Mouse (Mus musculus): Measurements from ENCODE around the gene Gm8909. TPM values are rescaled to one million over a fixed set of nuclear protein-coding genes. Genes with fewer than 3 reads are reported as not detected.

The Gm8909 gene
- polyA plus RNA-seq, 1 experiment: 20.1 TPM

GRCm38 (mm10) chr17:36198317-36198716, 30.0 kb upstream of the Gm8909 start:
- H3K4me1 ChIP-seq (replicated peaks; ENCODE audit: control insufficient read depth, insufficient read depth, low read length): peaks cover 12% of the 10 kb centered on the region
- H3K27me3 ChIP-seq (ENCODE audit: control insufficient read depth, insufficient read depth, low read length): no peaks in the 10 kb centered on the region; the same call in 1 of the 2 replicates
- no peaks in the 10 kb centered on the region for H3K36me3 ChIP-seq (ENCODE audit: control insufficient read depth, insufficient read depth, low read length)
- WGBS: 42% methylated on average over 5 of the region's 5 CpGs
- no peak overlapping the region for H3K27ac ChIP-seq (ENCODE audit: control insufficient read depth, insufficient read depth, low read length)
- peak; percentile 70 for DNase-seq
- TF ChIP-seq POLR2A (IDR thresholded peaks at IDR 0.05; ENCODE audit: control insufficient read depth, extremely low read depth, insufficient read depth, low read length, poor library complexity) (no peak), CTCF (IDR thresholded peaks at IDR 0.05; ENCODE audit: borderline replicate concordance, control insufficient read depth, extremely low read depth, insufficient read depth, low read length, poor library complexity) (peak; percentile 70)
- no peak overlapping the region for H3K4me3 ChIP-seq (ENCODE audit: control insufficient read depth, insufficient read depth, low read length)

- no peak for DNase-seq
- H3K27me3 ChIP-seq (ENCODE audit: control insufficient read depth, insufficient read depth, low read length): no peaks in the 10 kb centered on the region
- H3K36me3 ChIP-seq (ENCODE audit: control insufficient read depth, insufficient read depth, low read length): no peaks in the 10 kb centered on the region
- H3K4me3 ChIP-seq (ENCODE audit: control insufficient read depth, insufficient read depth, low read length): no peak overlapping the region
- 95% methylated on average over 6 of the region's 6 CpGs for WGBS
- TF ChIP-seq CTCF (IDR thresholded peaks at IDR 0.05; ENCODE audit: borderline replicate concordance, control insufficient read depth, extremely low read depth, insufficient read depth, low read length, poor library complexity) (no peak), POLR2A (IDR thresholded peaks at IDR 0.05; ENCODE audit: control insufficient read depth, extremely low read depth, insufficient read depth, low read length, poor library complexity) (no peak)
- H3K4me1 ChIP-seq (replicated peaks; ENCODE audit: control insufficient read depth, insufficient read depth, low read length): peaks cover 31% of the 10 kb centered on the region
- H3K27ac ChIP-seq (ENCODE audit: control insufficient read depth, insufficient read depth, low read length): no peak overlapping the region
Measured at GRCm38 (mm10) chr17:36194471-36194870, 26.1 kb upstream of the Gm8909 start.

- Histone ChIP-seq H3K36me3 (ENCODE audit: control insufficient read depth, insufficient read depth, low read length) (no peaks in the 10 kb centered on the region), H3K4me3 (ENCODE audit: control insufficient read depth, insufficient read depth, low read length) (no peak overlapping the region), H3K4me1 (replicated peaks; ENCODE audit: control insufficient read depth, insufficient read depth, low read length) (peaks cover 31% of the 10 kb centered on the region), H3K27ac (ENCODE audit: control insufficient read depth, insufficient read depth, low read length) (no peak overlapping the region), H3K27me3 (ENCODE audit: control insufficient read depth, insufficient read depth, low read length) (no peaks in the 10 kb centered on the region)
- TF ChIP-seq CTCF (IDR thresholded peaks at IDR 0.05; ENCODE audit: borderline replicate concordance, control insufficient read depth, extremely low read depth, insufficient read depth, low read length, poor library complexity): peak; percentile 87
- no peak for TF ChIP-seq POLR2A (IDR thresholded peaks at IDR 0.05; ENCODE audit: control insufficient read depth, extremely low read depth, insufficient read depth, low read length, poor library complexity)
- peak; percentile 70 for DNase-seq
- WGBS: 19% methylated on average over 8 of the region's 8 CpGs
Measured at GRCm38 (mm10) chr17:36193546-36194141, 25.3 kb upstream of the Gm8909 start.

- 30% methylated on average over 2 of the region's 2 CpGs for WGBS
Measured at GRCm38 (mm10) chr17:36192371-36192770, 24.0 kb upstream of the Gm8909 start.

GRCm38 (mm10) chr17:36190169-36190507, 21.8 kb upstream of the Gm8909 start, which contains the start of gene H2-T3:
Gene H2-T3, minus strand, starts transcription at chr17:36190287.
- WGBS: 97% methylated on average over 2 of the region's 2 CpGs
- DNase-seq: peak; percentile 27
- Histone ChIP-seq H3K27ac (ENCODE audit: control insufficient read depth, insufficient read depth, low read length) (no peak within 1 kb of the TSS), H3K4me1 (replicated peaks; ENCODE audit: control insufficient read depth, insufficient read depth, low read length) (peaks cover 30% of the 10 kb centered on the region), H3K4me3 (ENCODE audit: control insufficient read depth, insufficient read depth, low read length) (no peak within 1 kb of the TSS), H3K27me3 (ENCODE audit: control insufficient read depth, insufficient read depth, low read length) (no peaks in the 10 kb centered on the region), H3K36me3 (ENCODE audit: control insufficient read depth, insufficient read depth, low read length) (no peaks in the 10 kb centered on the region)
- TF ChIP-seq POLR2A (IDR thresholded peaks at IDR 0.05; ENCODE audit: control insufficient read depth, extremely low read depth, insufficient read depth, low read length, poor library complexity): no peak
- TF ChIP-seq CTCF (IDR thresholded peaks at IDR 0.05; ENCODE audit: borderline replicate concordance, control insufficient read depth, extremely low read depth, insufficient read depth, low read length, poor library complexity): no peak

More at GRCm38 (mm10) chr17:36192371-36192770, 24.0 kb upstream of the Gm8909 start:
- peaks cover 31% of the 10 kb centered on the region for H3K4me1 ChIP-seq (replicated peaks; ENCODE audit: control insufficient read depth, insufficient read depth, low read length)
- peak; percentile 25 for DNase-seq
- no peaks in the 10 kb centered on the region for H3K27me3 ChIP-seq (ENCODE audit: control insufficient read depth, insufficient read depth, low read length)
- TF ChIP-seq POLR2A (IDR thresholded peaks at IDR 0.05; ENCODE audit: control insufficient read depth, extremely low read depth, insufficient read depth, low read length, poor library complexity): no peak
- H3K36me3 ChIP-seq (ENCODE audit: control insufficient read depth, insufficient read depth, low read length): no peaks in the 10 kb centered on the region
- H3K27ac ChIP-seq (ENCODE audit: control insufficient read depth, insufficient read depth, low read length): peak overlapping the region; percentile 20; the same call in 1 of the 2 replicates
- no peak overlapping the region for H3K4me3 ChIP-seq (ENCODE audit: control insufficient read depth, insufficient read depth, low read length)

DNA sequence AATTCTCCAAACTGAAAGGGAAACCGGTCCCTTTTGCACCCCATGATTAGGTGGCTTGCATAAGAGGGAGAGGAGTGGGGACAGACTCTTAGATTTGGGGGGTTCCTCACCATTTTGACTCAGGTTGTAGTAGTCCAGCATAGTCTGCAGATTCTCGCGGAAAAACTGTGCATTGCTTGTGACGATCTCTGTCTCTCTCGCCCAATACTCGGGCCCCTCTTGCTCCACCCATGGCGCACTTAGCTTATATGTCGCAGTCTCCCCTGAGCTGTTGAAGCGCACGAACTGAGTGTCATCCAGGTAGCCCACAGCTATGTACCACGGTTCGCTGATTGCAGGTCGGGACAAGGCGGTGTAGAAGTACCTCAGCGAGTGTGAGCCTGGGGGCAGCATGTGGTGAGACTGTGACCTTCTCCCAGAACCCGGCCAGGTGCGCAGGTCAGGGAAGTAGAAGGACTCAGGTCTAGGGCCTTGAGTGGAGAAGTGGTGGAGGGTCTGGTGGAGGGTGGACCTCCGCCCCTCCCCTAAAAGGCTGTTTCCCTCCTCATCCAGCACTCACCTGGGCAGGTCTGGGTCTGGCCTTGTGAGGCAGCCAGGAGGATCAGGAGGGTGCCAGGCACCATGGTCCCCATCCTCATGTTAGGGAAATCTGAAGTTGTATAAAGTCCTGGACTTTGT, 21.3 kb upstream of the Gm8909 start:
- peaks cover 25% of the 10 kb centered on the region for H3K4me1 ChIP-seq (replicated peaks; ENCODE audit: control insufficient read depth, insufficient read depth, low read length)
- peak; percentile 22 for DNase-seq
- TF ChIP-seq CTCF (IDR thresholded peaks at IDR 0.05; ENCODE audit: borderline replicate concordance, control insufficient read depth, extremely low read depth, insufficient read depth, low read length, poor library complexity) (no peak), POLR2A (IDR thresholded peaks at IDR 0.05; ENCODE audit: control insufficient read depth, extremely low read depth, insufficient read depth, low read length, poor library complexity) (no peak)
- H3K27ac ChIP-seq (ENCODE audit: control insufficient read depth, insufficient read depth, low read length): no peak overlapping the region
- no peaks in the 10 kb centered on the region for H3K27me3 ChIP-seq (ENCODE audit: control insufficient read depth, insufficient read depth, low read length)
- H3K36me3 ChIP-seq (ENCODE audit: control insufficient read depth, insufficient read depth, low read length): no peaks in the 10 kb centered on the region
- no peak overlapping the region for H3K4me3 ChIP-seq (ENCODE audit: control insufficient read depth, insufficient read depth, low read length)
- 66% methylated on average over 18 of the region's 18 CpGs for WGBS
